Mouse (Mus musculus) midbrain, embryonic 10.5 days (tissue): ENCODE measurements around the gene Slc2a12. TPM values are rescaled to one million over a fixed set of nuclear protein-coding genes. Genes with fewer than 3 reads are reported as not detected.
A peak's percentile ranks its signal among the peaks of the same experiment; 100 is the strongest.

Source experiments
- DNase-seq: peaks from one replicate; pipeline ENCODE4 v3.0.0-alpha.2; 2017; ENCODE audit warnings: low spot score
- H3K27ac ChIP-seq: fragments of 300-500 bp; sonication (generic); replicated peaks from 2 replicates; pipeline ENCODE4 v1.5.1; 2016; ENCODE audit warnings: mild to moderate bottlenecking
- H3K27me3 ChIP-seq: fragments of 300-500 bp; sonication (generic); 2 replicates; pipeline ENCODE4 v1.6.1; 2016; ENCODE audit warnings: low read depth, mild to moderate bottlenecking; ENCODE audit not compliant: poor library complexity, severe bottlenecking
- H3K36me3 ChIP-seq: fragments of 300-500 bp; sonication (generic); 2 replicates; pipeline ENCODE4 v1.6.1; 2016; ENCODE audit warnings: mild to moderate bottlenecking, moderate library complexity
- H3K4me1 ChIP-seq: fragments of 300-500 bp; sonication (generic); 2 replicates; pipeline ENCODE4 v1.6.1; 2016
- H3K4me3 ChIP-seq: fragments of 300-500 bp; sonication (generic); 2 replicates; pipeline ENCODE4 v1.5.1; 2016; ENCODE audit warnings: mild to moderate bottlenecking, moderate library complexity
- H3K9me3 ChIP-seq: fragments of 300-500 bp; sonication (generic); replicated peaks from 2 replicates; pipeline ENCODE4 v1.6.1; 2016; ENCODE audit warnings: mild to moderate bottlenecking
- WGBS: fragments of 180-500 bp; shearing (Covaris S2); methylation state at CpG from one replicate; pipeline ENCODE4 v1.1.7; 2016; 5-methylcytosine and 5-hydroxymethylcytosine counted together
- polyA plus RNA-seq: library from polyadenylated mRNA; unstranded; fragments of >200 nt; fragmentation: Nextera tagmentation; extraction: Ambion mirVana; gene quantifications from 2 replicates; pipeline ENCODE4 v1.2.1, GENCODE M21; 2016

Gene Slc2a12
- polyA plus RNA-seq, 1 experiment from 2014 or later = 1.5 TPM

DNA sequence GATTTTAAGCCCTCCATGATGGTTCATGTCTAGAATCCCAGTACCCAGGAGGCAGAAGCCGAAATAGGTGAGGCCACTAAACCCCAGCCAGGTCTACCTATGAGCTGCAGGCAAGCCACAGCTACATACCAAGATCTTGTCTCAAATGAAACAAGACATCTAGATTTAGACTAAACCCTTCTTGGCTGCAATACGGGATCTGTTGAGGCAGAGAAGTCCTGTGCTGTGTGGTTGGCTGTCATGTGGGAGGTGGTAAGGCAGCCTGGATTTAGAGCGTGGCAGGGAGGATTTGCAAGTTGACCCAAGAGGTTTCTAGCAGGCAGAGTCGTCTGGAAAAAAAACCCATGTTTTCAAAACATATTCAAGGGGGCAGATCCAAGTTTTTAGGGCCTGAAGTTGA, 12.9 kb upstream of the Slc2a12 start:
- Histone ChIP-seq H3K9me3 (no peaks in the 10 kb centered on the region), H3K27me3 (no peaks in the 10 kb centered on the region), H3K27ac (no peak overlapping the region), H3K4me3 (no peak overlapping the region), H3K36me3 (no peaks in the 10 kb centered on the region), H3K4me1 (peaks cover 15% of the 10 kb centered on the region)
- DNase-seq = no peak
- WGBS = 75% methylated on average over 4 of the region's 4 CpGs

DNA sequence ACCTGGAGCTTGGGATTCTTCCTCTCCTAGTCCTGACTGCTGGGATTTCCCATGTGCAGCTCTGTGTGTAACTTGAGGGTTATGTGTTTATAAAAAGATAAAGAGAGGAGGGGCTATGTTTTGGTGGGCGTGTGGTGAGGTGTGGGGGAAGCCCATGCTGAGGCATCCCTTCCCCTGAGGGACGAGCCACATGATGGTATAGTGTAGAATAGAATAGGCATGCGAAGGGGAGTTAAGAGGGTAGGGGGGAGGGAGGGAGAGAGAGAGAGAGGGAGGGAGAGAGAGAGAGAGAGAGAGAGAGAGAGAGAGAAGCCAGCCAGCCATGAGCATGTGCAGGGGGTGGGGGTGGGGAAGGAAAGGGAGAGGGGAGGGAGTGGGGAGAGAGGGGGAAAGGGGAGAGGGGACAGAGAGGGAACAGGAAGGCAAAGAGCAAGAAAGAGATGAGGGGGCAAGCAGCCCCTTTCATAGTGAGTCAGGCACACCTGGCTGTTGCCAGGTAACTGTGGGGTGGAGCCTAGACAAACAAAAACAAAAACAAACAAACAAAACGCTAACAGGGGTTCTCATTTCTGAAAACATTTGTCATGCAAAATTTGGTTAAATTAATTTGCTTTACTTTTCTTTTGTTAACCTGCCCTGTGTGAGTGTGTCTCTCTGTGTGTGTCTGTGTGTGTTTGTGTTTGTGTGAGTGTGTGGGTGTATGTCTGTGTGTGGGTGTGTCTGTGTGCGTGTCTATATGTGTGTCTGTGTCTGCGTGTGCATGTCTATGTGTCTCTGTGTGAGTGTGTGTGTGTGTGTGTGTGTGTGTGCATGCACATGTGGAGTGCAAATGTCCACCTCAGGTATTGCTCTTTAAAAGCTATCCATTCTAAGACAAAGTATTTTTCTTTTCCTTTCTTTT, 11.2 kb upstream of the Slc2a12 start:
- no peaks in the 10 kb centered on the region for H3K36me3 ChIP-seq
- peak overlapping the region; percentile 53; the same call in 1 of the 2 replicates for H3K27ac ChIP-seq
- peaks cover 11% of the 10 kb centered on the region for H3K4me1 ChIP-seq
- H3K4me3 ChIP-seq = no peak overlapping the region
- no peak for DNase-seq
- 36% methylated on average over 6 of the region's 6 CpGs for WGBS
- no peaks in the 10 kb centered on the region for H3K9me3 ChIP-seq
- no peaks in the 10 kb centered on the region for H3K27me3 ChIP-seq

GRCm38 (mm10) chr10:22637241-22637640, 7.6 kb upstream of the Slc2a12 start:
- Histone ChIP-seq H3K27ac (no peak overlapping the region), H3K27me3 (no peaks in the 10 kb centered on the region), H3K4me1 (peaks cover 11% of the 10 kb centered on the region), H3K9me3 (no peaks in the 10 kb centered on the region), H3K4me3 (no peak overlapping the region), H3K36me3 (no peaks in the 10 kb centered on the region)
- DNase-seq = no peak
- WGBS = 46% methylated on average over 3 of the region's 3 CpGs

DNA sequence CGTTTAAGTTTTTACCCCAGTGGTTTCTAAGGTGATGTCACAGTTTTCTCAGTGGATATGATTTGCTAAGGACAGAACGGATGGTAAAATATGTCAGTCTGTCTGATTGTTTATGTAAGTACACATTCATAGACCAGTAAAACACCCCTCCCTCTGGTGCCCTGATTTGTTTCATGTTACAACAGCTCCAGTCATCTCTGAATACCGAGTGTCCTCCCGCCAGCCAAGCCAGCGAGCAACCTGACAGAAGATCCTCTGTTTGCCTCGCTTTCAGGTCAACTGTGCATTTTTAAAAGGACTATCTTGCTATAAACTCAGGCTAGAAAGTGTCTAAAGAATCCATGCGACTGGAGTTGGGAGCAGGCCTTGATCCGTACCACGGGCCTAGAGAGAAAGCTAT, 640 bp upstream of the Slc2a12 start:
- 0 out of 2 replicates have a peak overlapping the region, but pooled peaks have one; percentile 65 for H3K4me3 ChIP-seq
- H3K4me1 ChIP-seq = peaks cover 15% of the 10 kb centered on the region
- H3K27me3 ChIP-seq = no peaks in the 10 kb centered on the region
- DNase-seq = no peak
- H3K27ac ChIP-seq = peak overlapping the region; percentile 84
- no peaks in the 10 kb centered on the region for H3K36me3 ChIP-seq
- 65% methylated on average over 9 of the region's 9 CpGs for WGBS
- no peaks in the 10 kb centered on the region for H3K9me3 ChIP-seq

- Histone ChIP-seq H3K4me3 (no peak overlapping the region), H3K27me3 (no peaks in the 10 kb centered on the region), H3K9me3 (no peaks in the 10 kb centered on the region), H3K36me3 (no peaks in the 10 kb centered on the region), H3K27ac (no peak overlapping the region), H3K4me1 (peaks cover 15% of the 10 kb centered on the region)
- no peak for DNase-seq
- 84% methylated on average over 4 of the region's 4 CpGs for WGBS
Measured at GRCm38 (mm10) chr10:22648702-22649101, 3.9 kb downstream of the Slc2a12 start.

- DNase-seq = no peak
Measured at GRCm38 (mm10) chr10:22653820-22654219, 9.0 kb downstream of the Slc2a12 start.

GRCm38 (mm10) chr10:22658534-22659385, 13.9 kb downstream of the Slc2a12 start:
- H3K4me1 ChIP-seq = peaks cover 22% of the 10 kb centered on the region
- peak; percentile 38 for DNase-seq
- 54% methylated on average over 23 of the region's 23 CpGs for WGBS
- peak overlapping the region; percentile 63 for H3K27ac ChIP-seq
- peak overlapping the region; percentile 16; the same call in 1 of the 2 replicates for H3K4me3 ChIP-seq
- H3K27me3 ChIP-seq = no peaks in the 10 kb centered on the region
- no peaks in the 10 kb centered on the region for H3K9me3 ChIP-seq
- H3K36me3 ChIP-seq = no peaks in the 10 kb centered on the region

More at GRCm38 (mm10) chr10:22653820-22654219, 9.0 kb downstream of the Slc2a12 start:
- peaks cover 17% of the 10 kb centered on the region for H3K4me1 ChIP-seq
- H3K36me3 ChIP-seq = no peaks in the 10 kb centered on the region
- no peak overlapping the region for H3K27ac ChIP-seq
- H3K9me3 ChIP-seq = no peaks in the 10 kb centered on the region
- 48% methylated on average over 6 of the region's 6 CpGs for WGBS
- H3K27me3 ChIP-seq = no peaks in the 10 kb centered on the region
- no peak overlapping the region for H3K4me3 ChIP-seq

- peak overlapping the region; percentile 63; the same call in 1 of the 2 replicates for H3K27ac ChIP-seq
- no peaks in the 10 kb centered on the region for H3K9me3 ChIP-seq
- no peaks in the 10 kb centered on the region for H3K36me3 ChIP-seq
- no peak for DNase-seq
- no peak overlapping the region for H3K4me3 ChIP-seq
- H3K27me3 ChIP-seq = no peaks in the 10 kb centered on the region
- peaks cover 17% of the 10 kb centered on the region for H3K4me1 ChIP-seq
- 89% methylated on average over 10 of the region's 10 CpGs for WGBS
Measured at GRCm38 (mm10) chr10:22659386-22659725, 14.5 kb downstream of the Slc2a12 start.

GRCm38 (mm10) chr10:22660286-22661000, 15.6 kb downstream of the Slc2a12 start:
- no peaks in the 10 kb centered on the region for H3K9me3 ChIP-seq
- H3K36me3 ChIP-seq = no peaks in the 10 kb centered on the region
- no peaks in the 10 kb centered on the region for H3K27me3 ChIP-seq
- H3K27ac ChIP-seq = no peak overlapping the region
- 92% methylated on average over 5 of the region's 5 CpGs for WGBS
- no peak for DNase-seq
- H3K4me1 ChIP-seq = peaks cover 17% of the 10 kb centered on the region
- no peak overlapping the region for H3K4me3 ChIP-seq

GRCm38 (mm10) chr10:22668509-22668908, 23.7 kb downstream of the Slc2a12 start:
- DNase-seq = no peak
- Histone ChIP-seq H3K27ac (no peak overlapping the region), H3K27me3 (no peaks in the 10 kb centered on the region), H3K4me3 (no peak overlapping the region), H3K9me3 (no peaks in the 10 kb centered on the region), H3K36me3 (no peaks in the 10 kb centered on the region), H3K4me1 (no peaks in the 10 kb centered on the region)
- WGBS = 94% methylated on average over 13 of the region's 13 CpGs

GRCm38 (mm10) chr10:22674176-22674575, 29.4 kb downstream of the Slc2a12 start:
- WGBS = 90% methylated on average over 8 of the region's 8 CpGs
- DNase-seq = no peak
- no peaks in the 10 kb centered on the region for H3K9me3 ChIP-seq
- peaks cover 5% of the 10 kb centered on the region; the same call in 1 of the 2 replicates for H3K4me1 ChIP-seq
- H3K36me3 ChIP-seq = no peaks in the 10 kb centered on the region
- H3K27ac ChIP-seq = no peak overlapping the region
- no peak overlapping the region for H3K4me3 ChIP-seq
- H3K27me3 ChIP-seq = no peaks in the 10 kb centered on the region

DNA sequence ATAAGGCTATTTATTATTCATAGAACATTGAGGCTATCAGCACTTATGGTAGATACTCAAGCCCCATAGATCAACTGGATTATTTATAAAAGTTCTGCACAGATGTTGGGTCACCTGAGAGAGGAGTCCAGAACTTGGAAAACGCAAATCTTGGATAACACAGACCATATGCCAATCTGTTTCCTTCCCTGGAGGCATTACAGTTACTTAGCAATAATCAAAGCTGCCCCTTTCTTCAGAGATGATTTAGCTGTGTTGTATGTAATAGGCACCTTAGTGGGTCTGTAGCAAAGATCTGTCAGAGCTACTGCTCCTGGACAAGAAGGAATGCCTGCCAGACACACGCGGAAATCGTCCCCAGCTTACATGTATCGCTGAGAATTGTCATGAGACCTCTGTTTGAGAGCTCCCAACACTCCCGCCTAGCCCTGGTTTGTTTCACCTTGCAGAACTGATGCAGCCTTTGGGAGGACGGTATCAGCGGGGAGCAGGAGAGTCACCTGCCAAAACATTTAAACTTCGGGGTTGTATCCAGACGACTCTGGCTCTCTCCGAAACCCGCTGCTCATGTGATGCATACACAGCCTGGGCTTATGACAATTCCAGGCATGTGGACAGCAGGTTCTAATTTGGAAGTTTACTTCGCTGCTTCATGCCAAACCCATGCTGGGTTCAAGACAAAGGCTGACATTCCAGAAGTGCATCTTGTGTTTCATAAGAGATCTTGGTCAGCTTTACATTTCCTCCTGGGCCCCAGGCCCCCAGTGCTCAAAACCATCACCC, 31.2 kb downstream of the Slc2a12 start:
- no peaks in the 10 kb centered on the region for H3K9me3 ChIP-seq
- peaks cover 5% of the 10 kb centered on the region; the same call in 1 of the 2 replicates for H3K4me1 ChIP-seq
- H3K36me3 ChIP-seq = no peaks in the 10 kb centered on the region
- no peak overlapping the region for H3K4me3 ChIP-seq
- peak; percentile 14 for DNase-seq
- H3K27ac ChIP-seq = no peak overlapping the region
- H3K27me3 ChIP-seq = no peaks in the 10 kb centered on the region
- WGBS = 70% methylated on average over 13 of the region's 13 CpGs
